Mouse (Mus musculus) frontal cortex, postnatal 14 days (tissue): ENCODE results near the gene Otof.

ENCODE experiments used
- DNase-seq, 2 experiments: peaks; one replicate each; pipeline ENCODE4 v3.0.0; 2022; ENCODE audit warnings: low spot score in 2 of 2

Otof gene

DNA sequence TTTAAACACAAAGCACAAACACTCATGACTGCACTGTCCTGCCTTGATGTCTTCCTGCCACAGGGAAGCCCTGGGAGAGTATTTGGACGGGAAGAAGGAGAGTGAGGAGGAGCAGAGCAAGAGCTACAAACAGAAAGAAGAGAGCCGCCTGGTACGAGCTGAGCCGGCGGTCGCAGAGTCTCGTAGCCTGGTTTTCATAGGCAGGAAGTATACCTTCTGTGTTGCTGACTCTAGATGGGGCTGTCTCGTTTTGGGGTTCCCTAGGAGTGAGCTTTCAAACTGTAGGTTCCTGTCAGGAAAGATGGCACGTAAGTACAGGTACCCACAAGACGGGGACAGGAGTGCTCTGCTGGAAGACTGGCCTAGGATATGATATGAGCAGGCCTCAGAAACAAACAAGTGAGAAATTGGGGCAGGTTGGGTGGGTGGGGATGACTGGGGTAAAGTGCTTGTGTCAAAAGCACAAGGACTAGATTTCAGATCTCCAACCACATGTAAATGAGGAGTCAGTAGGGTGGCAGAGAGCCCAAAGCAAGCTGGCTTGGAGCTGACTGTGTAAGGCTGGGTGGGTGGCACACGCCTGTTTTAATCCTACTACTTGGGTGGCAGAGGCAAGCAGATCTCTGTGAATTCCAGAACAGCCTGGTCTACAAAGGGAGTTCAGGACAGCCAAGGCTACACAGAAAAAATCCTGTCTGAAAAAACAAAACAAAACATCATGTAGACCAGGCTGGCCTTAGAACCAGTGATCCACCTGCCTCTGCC is 119.9 kb downstream of the Otof start:
- no peak for DNase-seq

DNA sequence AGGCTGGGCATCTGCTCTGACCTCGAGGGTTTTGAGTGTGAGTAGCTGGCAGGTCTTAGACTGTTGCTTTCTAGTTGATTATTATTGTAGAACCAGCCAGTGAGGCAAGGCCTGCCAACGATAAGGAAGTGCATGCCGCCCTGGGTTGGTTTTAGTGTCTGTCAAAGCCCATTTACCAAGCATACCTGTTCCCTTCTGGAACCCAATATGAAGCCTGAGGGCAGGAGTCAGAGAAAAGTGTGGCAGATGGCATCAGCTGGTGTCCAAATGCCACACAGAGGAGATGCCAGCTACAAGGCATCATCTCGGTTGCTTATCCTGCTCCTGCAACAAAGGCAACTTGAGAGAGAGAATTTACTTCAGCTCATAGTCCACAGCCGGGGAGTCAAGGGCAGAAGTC is 120.9 kb downstream of the Otof start:
- no peak for DNase-seq
